Mouse (Mus musculus) mesoderm, embryonic 11.5 days (tissue): ENCODE data around the gene Plpp1.

Experiments used
- DNase-seq: peaks from one replicate; pipeline ENCODE4 v3.0.0-alpha.2; 2012; ENCODE audit warnings: low read depth, low spot score

Plpp1 gene

GRCm38 (mm10) chr13:112772861-112773260, 27.7 kb upstream of the Plpp1 start:
- no peak for DNase-seq

- DNase-seq = no peak
Observed at GRCm38 (mm10) chr13:112773991-112774675, 26.5 kb upstream of the Plpp1 start.

- DNase-seq = no peak
Observed at GRCm38 (mm10) chr13:112775856-112776255, 24.7 kb upstream of the Plpp1 start.

GRCm38 (mm10) chr13:112778407-112778806, 22.2 kb upstream of the Plpp1 start:
- DNase-seq = no peak

- DNase-seq = no peak
Observed at GRCm38 (mm10) chr13:112785305-112785704, 15.3 kb upstream of the Plpp1 start.

- no peak for DNase-seq
Observed at GRCm38 (mm10) chr13:112786142-112786541, 14.4 kb upstream of the Plpp1 start.

- no peak for DNase-seq
Observed at GRCm38 (mm10) chr13:112786942-112787533, 13.6 kb upstream of the Plpp1 start.

GRCm38 (mm10) chr13:112790774-112791173, 9.8 kb upstream of the Plpp1 start:
- DNase-seq = no peak

GRCm38 (mm10) chr13:112791906-112792305, 8.7 kb upstream of the Plpp1 start:
- no peak for DNase-seq

- DNase-seq = no peak
Observed at GRCm38 (mm10) chr13:112798243-112798952, 2.2 kb upstream of the Plpp1 start.

GRCm38 (mm10) chr13:112798953-112799305, 1.7 kb upstream of the Plpp1 start:
- DNase-seq = no peak

GRCm38 (mm10) chr13:112799721-112800241, 811 bp upstream of the Plpp1 start:
- no peak for DNase-seq

- no peak for DNase-seq
Observed at GRCm38 (mm10) chr13:112801381-112802004, 901 bp downstream of the Plpp1 start.

- DNase-seq = no peak
Observed at GRCm38 (mm10) chr13:112803106-112803505, 2.5 kb downstream of the Plpp1 start.

- no peak for DNase-seq
Observed at GRCm38 (mm10) chr13:112803661-112804060, 3.1 kb downstream of the Plpp1 start.

GRCm38 (mm10) chr13:112805529-112805928, 4.9 kb downstream of the Plpp1 start:
- no peak for DNase-seq

- no peak for DNase-seq
Observed at GRCm38 (mm10) chr13:112807936-112808667, 7.5 kb downstream of the Plpp1 start.

GRCm38 (mm10) chr13:112809504-112810247, 9.1 kb downstream of the Plpp1 start:
- no peak for DNase-seq

GRCm38 (mm10) chr13:112810248-112810645, 9.7 kb downstream of the Plpp1 start:
- DNase-seq = no peak

GRCm38 (mm10) chr13:112810751-112811150, 10.2 kb downstream of the Plpp1 start:
- DNase-seq = no peak
